Mouse (Mus musculus) erythroid progenitor cell, adult 5-6 weeks (primary cell): ENCODE results near the gene Crlf1. TPM values are rescaled to one million over a fixed set of nuclear protein-coding genes. Genes with fewer than 3 reads are reported as not detected.

ENCODE experiments used
- ATAC-seq: replicated peaks from 2 replicates; pipeline ENCODE4 v1.8.0; 2016; ENCODE audit warnings: moderate number of reproducible peaks, mild to moderate bottlenecking, moderate TSS enrichment, inconsistent platforms; ENCODE audit not compliant: poor library complexity, low FRiP score, severe bottlenecking
- total RNA-seq, 2 experiments: library from RNA; stranded (forward) in 1 of 2; stranded (reverse) in 1 of 2; fragments of 150-400 nt in 1 of 2; fragments of 186-747, 209-891 nt in 1 of 2; gene quantifications; 2 replicates each; pipeline versions ENCODE4 v1.2.3 to v1.2.4; 2015 to 2017; ENCODE audit warnings: low replicate concordance in 2 of 2

The Crlf1 gene
- total RNA-seq, 2 experiments from 2014 or later: 1.4 TPM; not detected in 1

GRCm38 (mm10) chr8:70513441-70513840 lies 20.5 kb downstream of the Crlf1 start:
- ATAC-seq: no peak

GRCm38 (mm10) chr8:70517940-70518643 lies 25.1 kb downstream of the Crlf1 start:
- no peak for ATAC-seq

- ATAC-seq: no peak
Measured at GRCm38 (mm10) chr8:70519043-70519442, 26.1 kb downstream of the Crlf1 start.

GRCm38 (mm10) chr8:70519606-70520005 lies 26.6 kb downstream of the Crlf1 start:
- no peak for ATAC-seq

- ATAC-seq: peak; percentile 87
Measured at GRCm38 (mm10) chr8:70522592-70523403, 29.8 kb downstream of the Crlf1 start.

GRCm38 (mm10) chr8:70527111-70527511 lies 34.2 kb downstream of the Crlf1 start:
- ATAC-seq: peak; percentile 41

GRCm38 (mm10) chr8:70527512-70528181 lies 34.7 kb downstream of the Crlf1 start, which contains the start of the genes Fkbp8 and Kxd1:
Fkbp8 (plus strand) TSS chr8:70527724.
Kxd1 (minus strand) TSS chr8:70527956.
- ATAC-seq: peak; percentile 81

GRCm38 (mm10) chr8:70528182-70528797 lies 35.3 kb downstream of the Crlf1 start:
- no peak for ATAC-seq

GRCm38 (mm10) chr8:70529299-70529698 lies 36.3 kb downstream of the Crlf1 start:
- ATAC-seq: no peak

- ATAC-seq: no peak
Measured at GRCm38 (mm10) chr8:70529741-70530161, 36.8 kb downstream of the Crlf1 start.

GRCm38 (mm10) chr8:70530314-70530713 lies 37.4 kb downstream of the Crlf1 start:
- no peak for ATAC-seq

GRCm38 (mm10) chr8:70534281-70534680 lies 41.3 kb downstream of the Crlf1 start:
- ATAC-seq: no peak

GRCm38 (mm10) chr8:70535221-70535620 lies 42.3 kb downstream of the Crlf1 start:
- ATAC-seq: no peak

- no peak for ATAC-seq
Measured at GRCm38 (mm10) chr8:70535701-70536100, 42.7 kb downstream of the Crlf1 start.

- ATAC-seq: peak; percentile 35
Measured at GRCm38 (mm10) chr8:70538024-70538579, 45.1 kb downstream of the Crlf1 start.

- peak; percentile 78 for ATAC-seq
Measured at GRCm38 (mm10) chr8:70538633-70539076, 45.7 kb downstream of the Crlf1 start.

- ATAC-seq: peak; percentile 78
Measured at GRCm38 (mm10) chr8:70539077-70539813, 46.3 kb downstream of the Crlf1 start, which contains the start of gene Ell. Ell (plus strand) TSS chr8:70539457.

- 0 out of 2 replicates have a peak, but pooled peaks have one; percentile 7 for ATAC-seq
Measured at GRCm38 (mm10) chr8:70540013-70540506, 47.1 kb downstream of the Crlf1 start.
